Mouse (Mus musculus) erythroblast, adult 5-6 weeks (primary cell): ENCODE results near the gene Ccdc106. TPM values are rescaled to one million over a fixed set of nuclear protein-coding genes. Genes with fewer than 3 reads are reported as not detected.
"Not testable (repeated sequence)": the region's sequence is repeated elsewhere in the genome, so short reads cannot be mapped to it uniquely, and the experiment has no call there.

Experiments
- ATAC-seq: replicated peaks from 2 replicates; pipeline ENCODE4 v1.8.0; 2016; ENCODE audit warnings: moderate number of reproducible peaks, mild to moderate bottlenecking, moderate TSS enrichment, inconsistent platforms; ENCODE audit not compliant: poor library complexity, low FRiP score, severe bottlenecking
- total RNA-seq, 2 experiments: library from RNA; stranded (forward) in 1 of 2; stranded (reverse) in 1 of 2; fragments of 150-400 nt in 1 of 2; fragments of 200-764, 138-1000 nt in 1 of 2; gene quantifications; 2 replicates each; pipeline versions ENCODE4 v1.2.3 to v1.2.4; 2015 to 2017; ENCODE audit warnings: low replicate concordance in 2 of 2

Ccdc106 gene
- total RNA-seq, 2 experiments from 2014 or later, result not detected

DNA sequence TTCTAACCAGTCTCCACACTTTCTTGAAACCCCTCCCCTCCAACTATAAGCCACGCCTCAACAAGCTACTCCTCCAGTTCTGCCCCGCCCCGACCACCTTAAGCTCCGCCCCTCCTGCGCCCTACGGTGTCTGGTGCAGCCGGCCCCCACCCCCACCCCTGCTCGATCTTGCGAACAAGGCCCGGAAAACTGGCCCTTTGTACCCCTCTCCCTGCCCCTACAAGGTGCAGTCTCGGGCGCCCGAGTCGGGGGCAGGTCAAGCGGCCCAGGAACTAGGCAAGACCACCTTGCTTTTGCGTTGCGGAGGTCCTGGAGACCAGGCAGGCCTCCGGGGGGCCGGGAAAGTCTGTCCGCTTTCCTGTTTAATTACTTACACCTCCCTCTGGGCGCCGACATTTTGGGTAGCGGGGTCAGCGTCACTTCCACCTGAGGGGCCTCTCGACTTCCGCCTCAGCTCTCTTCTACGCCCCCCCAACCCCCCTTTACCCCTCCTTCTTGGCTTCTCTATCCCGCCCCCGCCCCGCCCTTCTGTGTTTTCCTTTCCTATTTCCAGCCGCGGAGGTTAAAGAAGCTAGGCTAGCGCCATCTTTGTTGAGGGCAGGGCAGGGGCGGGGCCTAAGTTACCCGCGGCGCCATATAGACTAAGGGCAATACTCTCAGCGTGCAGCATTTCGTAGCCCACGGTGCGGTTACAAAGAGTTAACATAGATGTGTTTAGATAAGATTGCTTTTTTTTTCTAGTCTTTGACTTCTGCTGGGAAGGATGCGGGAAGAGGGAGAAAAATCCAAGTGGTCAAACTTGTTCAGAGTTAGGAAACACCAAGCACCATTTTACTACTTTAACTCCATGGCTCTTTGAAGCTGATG is 5.9 kb upstream of the Ccdc106 start, which contains the start of the genes Zfp524 and Fiz1:
TSS of gene Zfp524 (plus strand) at position 165 of the 867 bp plus-strand sequence.
TSS of gene Fiz1 (minus strand) at position 447 of the 867 bp plus-strand sequence.
- peak; percentile 79 for ATAC-seq

DNA sequence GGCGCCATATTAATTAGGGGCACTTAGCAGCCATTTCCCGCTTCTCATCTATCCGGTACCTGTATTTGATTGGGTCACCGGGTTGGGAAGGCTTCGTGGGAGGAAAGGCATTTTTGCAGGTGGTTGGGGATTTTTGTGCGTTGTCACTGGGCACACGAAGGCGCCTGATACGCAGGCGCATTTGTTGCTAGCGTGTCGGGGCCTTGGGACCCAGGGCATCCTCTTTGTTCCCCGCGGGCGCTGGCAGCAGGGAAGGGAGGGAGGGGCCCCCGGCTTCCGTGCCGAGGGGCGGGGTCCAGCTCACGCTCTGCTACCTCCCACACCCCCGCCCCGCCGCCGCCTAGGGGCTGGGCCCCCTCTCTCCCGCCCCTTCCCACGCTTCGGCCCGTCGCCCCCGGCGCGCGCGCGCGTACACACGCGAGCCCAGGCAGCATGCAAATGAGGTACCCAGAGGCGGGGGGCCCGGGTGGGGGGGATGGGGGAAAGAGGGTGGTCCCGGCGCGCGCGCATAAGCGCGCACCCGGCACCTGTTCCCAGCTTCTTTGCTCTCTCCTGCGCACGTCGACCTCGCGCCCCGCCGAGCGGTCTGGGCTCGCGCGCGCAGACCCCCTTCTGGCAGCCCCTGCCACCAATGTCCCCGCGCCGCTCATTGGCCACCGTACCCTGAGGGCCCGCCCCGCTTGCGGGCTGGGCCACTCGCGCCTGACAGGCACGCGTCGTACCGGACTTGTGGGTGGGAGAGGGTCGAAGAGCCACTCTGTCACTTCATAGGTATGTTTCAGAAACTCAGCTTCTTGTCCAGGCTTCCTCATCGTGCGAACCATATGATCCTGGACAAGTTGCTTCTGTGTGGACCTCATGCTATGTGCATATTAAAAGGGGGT is 5.0 kb upstream of the Ccdc106 start, which contains the start of gene Gm44973:
TSS of gene Gm44973 (plus strand) at position 379 of the 884 bp plus-strand sequence.
- ATAC-seq, result peak; percentile 84

- no peak for ATAC-seq
These were observed 4.3 kb upstream of the Ccdc106 start for GRCm38 (mm10) chr7:5016057-5016456.

DNA sequence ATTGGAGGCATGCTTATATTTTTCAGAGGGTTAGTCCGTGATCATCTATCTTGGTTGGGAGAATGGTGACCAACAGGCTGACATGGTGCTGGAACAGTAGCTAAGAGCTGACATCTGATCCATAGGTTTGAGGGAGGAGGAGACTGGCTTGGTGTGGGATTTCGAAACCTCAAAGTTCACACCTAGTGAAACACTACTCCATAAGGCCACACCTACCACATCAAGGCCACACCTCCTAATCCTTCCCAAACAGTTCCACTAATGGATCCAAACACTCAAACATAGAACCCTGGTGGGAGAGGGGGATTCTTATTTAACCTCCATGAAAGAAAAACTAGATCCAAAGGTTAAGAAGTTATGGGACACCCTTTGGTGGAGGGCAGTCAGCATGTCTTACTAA is 3.4 kb upstream of the Ccdc106 start:
- no peak for ATAC-seq

DNA sequence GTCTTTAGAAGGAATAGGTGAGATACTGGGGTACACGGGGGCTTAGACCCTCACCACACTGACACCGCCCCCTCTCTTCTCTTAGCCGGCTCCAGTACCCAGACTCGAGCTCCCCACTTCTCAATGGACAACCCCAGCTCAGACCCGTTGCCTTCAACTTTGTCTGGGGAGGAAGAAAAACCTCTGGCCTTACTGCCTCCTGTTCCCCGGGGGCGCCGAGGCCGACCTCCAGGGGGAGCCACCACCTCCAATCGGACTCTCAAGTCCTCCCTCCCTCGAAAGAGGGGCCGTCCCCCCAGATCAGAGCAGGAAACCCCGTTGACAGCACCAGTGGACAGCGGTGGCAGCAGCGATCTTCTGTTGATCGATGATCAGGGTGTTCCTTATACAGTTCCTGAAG is 3.0 kb upstream of the Ccdc106 start:
- ATAC-seq, result no peak

DNA sequence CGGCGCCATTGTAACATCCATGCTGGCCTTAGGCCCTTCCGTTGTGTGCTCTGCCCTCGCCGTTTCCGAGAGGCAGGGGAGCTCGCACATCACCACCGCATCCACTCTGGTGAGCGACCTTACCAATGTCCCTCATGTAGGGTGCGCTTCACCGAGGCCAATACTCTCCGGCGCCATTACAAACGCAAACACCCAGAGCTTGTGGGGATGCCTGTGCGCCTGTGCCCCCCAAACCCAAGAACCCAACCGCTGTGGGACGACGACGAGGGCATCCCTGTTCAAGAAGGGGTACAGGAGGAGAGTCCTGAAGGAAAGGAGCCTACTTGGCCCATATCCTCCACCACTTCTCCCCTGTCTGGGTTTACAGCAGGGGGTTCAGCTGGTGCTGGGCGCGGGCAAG is 2.4 kb upstream of the Ccdc106 start:
- no peak for ATAC-seq

DNA sequence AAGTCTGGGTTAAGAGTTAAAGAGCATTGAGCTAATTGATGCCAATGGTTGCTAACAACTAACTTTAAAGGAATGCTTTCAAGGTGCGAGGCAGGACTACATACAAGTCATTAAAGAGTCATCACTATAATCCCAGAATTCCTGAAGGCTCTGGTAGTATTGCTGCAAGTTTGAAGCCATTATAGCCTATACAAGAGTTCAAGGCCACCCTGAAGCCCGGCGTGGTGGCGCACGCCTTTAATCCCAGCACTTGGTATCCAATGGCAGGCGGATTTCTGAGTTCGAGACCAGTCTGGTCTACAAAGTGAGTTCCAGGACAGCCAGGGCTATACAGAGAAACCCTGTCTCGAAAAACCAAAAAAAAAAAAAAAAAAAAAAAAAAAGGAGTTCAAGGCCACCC is 777 bp upstream of the Ccdc106 start:
- ATAC-seq, result not testable (repeated sequence)

GRCm38 (mm10) chr7:5020685-5021084 is 332 bp downstream of the Ccdc106 start:
- no peak for ATAC-seq

- ATAC-seq, result no peak
These were observed 844 bp downstream of the Ccdc106 start for GRCm38 (mm10) chr7:5021197-5021596.

GRCm38 (mm10) chr7:5029543-5029942 is 9.2 kb downstream of the Ccdc106 start:
- no peak for ATAC-seq

GRCm38 (mm10) chr7:5029946-5030345 is 9.6 kb downstream of the Ccdc106 start:
- no peak for ATAC-seq

DNA sequence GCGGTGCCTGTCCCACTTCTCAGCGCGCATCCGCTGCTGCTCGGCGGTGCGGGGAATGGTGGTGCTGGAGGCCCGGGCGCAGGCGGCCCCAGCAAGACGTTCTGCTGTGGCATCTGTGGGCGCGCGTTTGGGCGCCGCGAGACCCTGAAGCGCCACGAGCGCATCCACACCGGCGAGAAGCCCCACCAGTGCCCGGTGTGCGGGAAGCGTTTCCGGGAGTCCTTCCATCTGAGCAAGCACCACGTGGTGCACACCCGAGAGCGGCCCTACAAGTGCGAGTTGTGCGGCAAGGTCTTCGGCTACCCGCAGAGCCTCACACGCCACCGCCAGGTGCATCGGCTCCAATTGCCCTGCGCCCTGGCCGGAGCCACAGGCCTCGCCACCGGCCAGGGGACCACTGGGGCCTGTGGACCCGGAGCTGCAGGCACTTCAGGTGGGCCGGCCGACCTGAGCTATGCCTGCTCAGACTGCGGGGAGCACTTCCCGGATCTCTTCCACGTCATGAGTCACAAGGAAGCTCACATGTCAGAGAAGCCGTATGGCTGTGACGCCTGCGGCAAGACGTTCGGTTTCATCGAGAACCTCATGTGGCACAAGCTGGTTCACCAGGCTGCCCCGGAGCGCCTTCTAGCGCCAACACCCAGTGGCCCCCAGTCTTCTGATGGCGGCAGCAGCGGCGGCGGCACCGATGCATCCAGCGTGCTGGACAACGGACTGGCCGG is 10.4 kb downstream of the Ccdc106 start:
- ATAC-seq, result no peak

GRCm38 (mm10) chr7:5031496-5031895 is 11.1 kb downstream of the Ccdc106 start:
- no peak for ATAC-seq

DNA sequence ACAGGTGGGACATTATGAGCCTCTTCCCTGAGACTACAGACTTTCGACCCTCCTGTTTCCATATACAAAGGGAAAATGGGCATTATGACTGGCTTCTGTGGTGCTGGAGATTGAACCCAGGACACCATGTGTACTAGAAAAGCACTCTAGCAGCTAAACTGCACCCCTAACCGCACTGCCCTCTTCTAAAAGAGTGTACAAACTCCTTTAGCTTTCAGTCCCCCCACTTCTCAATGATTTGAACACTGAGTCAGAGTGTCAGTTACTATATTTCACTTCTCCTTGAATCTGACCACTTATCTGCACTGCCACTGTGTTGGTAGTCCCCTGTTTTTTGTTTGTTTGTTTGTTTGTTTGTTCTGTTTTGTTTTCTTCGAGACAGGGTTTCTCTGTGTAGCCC is 13.5 kb downstream of the Ccdc106 start, which contains the start of gene 4632433K11Rik:
TSS of gene 4632433K11Rik (plus strand) at position 301 of the 400 bp plus-strand sequence.
- no peak for ATAC-seq

GRCm38 (mm10) chr7:5035628-5036027 is 15.3 kb downstream of the Ccdc106 start:
- no peak for ATAC-seq

DNA sequence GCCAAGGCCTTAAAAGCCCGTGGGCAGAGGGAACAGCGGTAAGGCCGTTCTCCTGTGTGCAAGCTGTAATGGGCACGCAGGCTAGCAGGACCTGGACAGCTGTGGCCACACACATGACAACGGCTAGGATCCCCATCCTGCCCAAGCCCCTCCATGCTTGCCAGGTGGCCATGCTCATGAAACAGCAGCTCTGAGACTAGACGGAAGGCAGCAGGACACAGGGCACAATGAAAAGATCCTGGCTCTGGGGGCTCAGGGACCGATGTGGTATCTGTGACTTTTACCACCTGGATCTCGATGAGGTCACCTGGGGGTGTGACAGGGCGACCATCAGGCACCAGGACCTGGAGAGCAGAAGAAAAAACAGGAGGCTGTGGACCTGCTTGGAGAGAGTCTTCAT is 15.8 kb downstream of the Ccdc106 start:
- ATAC-seq, result no peak

- no peak for ATAC-seq
These were observed 16.7 kb downstream of the Ccdc106 start for GRCm38 (mm10) chr7:5037026-5037425.

DNA sequence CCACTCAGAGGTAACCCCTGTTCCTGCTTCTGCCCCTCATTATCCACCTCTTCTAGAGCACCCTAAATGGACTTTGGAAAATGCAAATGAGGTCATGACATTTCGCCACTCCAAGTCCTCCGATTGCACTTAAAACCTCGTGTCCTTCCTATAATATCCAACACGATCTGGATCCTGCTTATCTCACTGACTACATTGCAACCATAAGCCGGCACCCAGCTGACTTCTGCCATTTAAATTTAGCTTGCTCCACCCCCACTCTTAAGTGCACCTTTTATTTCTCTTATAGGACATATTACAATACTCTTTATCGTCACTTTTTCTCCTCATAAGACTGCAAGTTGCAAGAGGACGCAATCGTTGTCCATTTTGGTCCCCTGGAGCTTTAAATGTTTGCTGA is 17.1 kb downstream of the Ccdc106 start:
- no peak for ATAC-seq

- peak; percentile 99 for ATAC-seq
These were observed 17.9 kb downstream of the Ccdc106 start, which contains the start of gene Zfp784 for GRCm38 (mm10) chr7:5038109-5038732. TSS of gene Zfp784 (minus strand) at chr7:5038446.
